Mouse (Mus musculus) Muller cell, postnatal 12 days (primary cell): ENCODE data around the gene Iqgap1.

Experiments
- DNase-seq: peaks from one replicate; pipeline ENCODE4 v3.0.0-alpha.2; 2015; ENCODE audit errors: inconsistent ontology term

The Iqgap1 gene

DNA sequence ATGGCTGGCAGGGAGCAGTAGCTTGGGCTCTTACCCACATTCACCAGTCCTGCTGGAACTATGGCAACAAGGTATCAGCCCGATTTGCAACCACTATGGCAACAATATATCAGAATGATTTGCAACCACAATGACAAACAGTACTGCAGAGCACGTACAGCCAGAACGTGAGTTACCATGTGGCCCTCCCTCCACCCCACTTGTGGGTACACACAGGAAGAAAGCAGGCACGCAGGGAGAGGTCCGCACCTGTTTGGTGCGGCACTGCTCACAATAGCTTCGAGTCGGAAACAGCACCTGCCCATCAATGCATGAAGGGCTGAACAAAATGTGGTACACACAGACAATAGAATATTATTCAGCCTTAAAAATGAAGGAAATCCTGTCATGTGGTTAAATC, 107.3 kb downstream of the Iqgap1 start:
- no peak for DNase-seq

DNA sequence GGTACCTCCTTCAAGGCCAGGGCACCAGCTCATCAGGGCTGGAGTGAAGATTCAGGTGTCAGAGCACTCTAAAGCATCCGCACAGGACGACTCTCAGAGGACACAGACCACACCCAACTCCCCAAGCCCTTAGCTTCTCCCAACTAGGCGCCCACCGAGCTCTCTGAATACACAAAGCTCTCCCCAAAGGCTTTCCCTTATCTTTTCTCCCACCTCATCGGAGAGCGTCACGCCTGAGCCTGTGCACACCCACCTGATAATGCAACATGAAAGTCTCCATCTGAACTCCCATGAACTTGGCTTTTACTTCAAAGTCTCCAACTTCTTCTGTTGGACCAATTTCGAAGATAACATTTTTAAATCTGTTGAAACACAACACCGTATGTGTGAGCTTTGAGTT, 109.0 kb downstream of the Iqgap1 start:
- no peak for DNase-seq

DNA sequence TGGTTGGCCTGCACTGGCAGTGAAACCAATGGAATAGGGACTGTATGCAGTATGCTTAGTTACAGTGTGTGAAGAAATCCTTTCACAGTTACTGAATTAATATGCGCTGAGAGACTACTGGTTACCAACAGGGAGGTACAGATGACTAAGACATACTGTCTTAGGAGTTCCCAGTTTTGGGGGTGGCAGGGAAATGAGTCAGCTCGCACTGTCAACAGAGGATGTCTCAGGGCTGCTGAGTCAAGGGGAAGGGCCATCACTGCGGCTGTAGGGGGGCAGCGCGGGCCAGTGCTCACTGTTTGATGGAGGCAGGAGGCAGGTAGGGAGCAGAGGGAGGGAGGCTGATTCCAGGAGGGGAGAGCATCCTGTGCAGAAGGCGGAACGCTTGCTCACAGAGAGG, 110.5 kb downstream of the Iqgap1 start:
- peak; percentile 42 for DNase-seq

DNA sequence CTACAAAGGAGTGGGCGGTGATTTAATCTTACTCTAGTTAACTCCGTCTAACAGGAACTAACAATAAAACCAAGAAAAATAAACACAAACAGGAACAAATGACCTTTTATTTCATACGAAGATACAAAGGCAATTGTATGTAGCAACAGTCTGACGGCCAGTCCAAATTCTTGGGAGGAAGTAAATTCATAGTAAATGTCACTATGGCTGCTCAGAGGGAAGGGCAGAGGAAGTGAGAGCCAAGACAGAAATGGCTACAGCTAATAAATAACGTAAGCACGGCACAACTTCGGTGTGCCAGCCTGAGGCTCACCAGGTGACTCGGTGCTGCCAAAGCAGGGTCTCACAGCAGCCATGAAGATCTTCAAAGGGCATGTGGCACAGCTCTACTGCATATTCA, 114.3 kb downstream of the Iqgap1 start:
- DNase-seq = no peak

DNA sequence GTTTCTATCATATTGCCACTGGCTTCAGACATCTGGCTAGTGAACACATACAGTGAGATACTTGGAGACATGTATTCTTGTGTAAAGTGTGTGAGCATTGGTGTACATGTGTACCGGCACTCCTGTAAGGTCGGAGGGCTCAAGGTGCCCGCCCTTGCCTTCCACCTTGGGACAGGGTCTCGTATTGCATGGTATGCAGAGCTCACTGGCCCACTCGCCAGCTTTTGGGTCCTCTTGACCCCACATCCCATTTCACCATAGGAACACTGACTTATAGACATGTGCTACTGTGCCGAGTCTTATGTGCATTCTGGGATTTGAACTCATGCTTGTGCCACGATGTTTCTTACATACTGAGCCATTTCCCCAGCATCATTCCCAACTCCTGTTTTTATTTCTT, 115.4 kb downstream of the Iqgap1 start:
- no peak for DNase-seq

DNA sequence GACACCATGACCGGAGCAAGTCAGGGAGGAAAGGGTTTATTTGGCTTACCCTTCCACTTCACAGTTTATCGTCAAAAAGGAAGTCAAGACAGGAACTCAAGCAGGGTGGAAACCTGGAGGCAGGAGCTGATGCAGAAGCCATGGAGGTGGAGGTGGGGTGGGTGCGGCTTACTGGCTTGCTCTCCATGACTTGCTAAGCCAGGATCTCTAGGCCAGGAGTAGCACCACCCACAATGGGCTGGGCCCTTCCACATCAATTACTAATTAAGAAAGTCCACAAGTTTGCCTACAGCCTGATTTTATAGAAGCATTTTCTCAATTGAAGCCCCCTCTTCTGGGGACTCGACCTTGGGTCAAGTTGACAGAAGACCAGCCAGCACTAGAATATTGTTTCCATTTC, 121.7 kb downstream of the Iqgap1 start:
- DNase-seq = no peak

DNA sequence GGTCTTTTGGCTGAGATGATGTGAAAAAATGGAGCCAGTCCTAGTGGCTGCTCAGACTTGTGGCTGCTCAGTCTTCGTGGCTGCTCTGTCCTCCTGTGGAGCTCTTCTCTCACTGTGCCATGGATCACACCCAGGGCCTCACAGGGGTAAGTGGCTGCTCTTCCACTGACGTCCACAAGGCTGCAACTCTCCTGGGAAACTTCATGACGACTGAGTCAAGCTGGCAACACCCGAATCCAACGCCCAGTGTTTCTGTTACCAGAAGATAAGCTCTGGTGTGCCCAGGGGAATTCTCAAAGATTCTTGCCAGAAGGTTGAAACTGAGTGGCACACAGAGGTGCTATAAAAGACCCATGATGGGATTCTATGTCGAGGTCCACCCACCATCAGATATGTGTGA, 123.3 kb downstream of the Iqgap1 start:
- no peak for DNase-seq

DNA sequence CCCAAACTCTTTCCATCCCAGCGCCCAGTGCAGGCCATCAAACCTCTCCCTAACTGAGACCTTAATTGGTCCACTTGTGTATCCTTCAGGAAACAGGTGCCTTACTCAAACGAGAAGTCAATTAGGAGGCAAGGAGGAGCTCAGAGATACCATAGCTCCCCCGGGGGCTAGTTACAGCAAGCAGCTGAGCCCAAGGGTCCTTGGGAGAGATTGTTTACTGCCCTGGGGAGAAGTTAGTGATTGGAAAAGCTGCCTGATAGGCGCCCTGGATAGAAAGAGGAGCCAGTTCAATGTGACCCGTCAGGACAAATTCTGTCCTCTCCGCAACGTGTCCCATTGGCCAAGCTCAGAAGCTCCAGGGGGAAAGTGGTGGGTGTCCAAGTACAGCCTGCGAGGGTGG, 126.1 kb downstream of the Iqgap1 start:
- no peak for DNase-seq

DNA sequence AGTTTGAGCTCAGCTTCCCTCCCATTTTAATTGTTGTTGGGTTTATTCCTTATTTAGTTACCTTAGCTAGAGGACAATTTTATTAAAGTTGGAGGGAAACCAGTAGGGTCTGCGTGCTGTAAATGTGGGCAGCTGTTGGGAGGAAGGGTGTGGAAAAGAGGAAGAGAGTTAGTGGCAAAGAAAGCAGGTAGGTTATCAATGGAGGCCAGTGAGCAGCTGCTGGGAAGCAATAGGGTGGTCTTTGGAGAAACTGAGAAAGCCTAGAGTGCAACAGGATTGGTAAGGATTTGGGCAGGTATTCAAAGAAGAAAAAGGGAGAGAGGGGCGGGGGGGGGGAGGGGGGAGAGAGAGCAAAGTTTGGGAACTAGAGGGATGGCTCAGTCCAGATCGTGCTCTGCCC, 126.8 kb downstream of the Iqgap1 start:
- DNase-seq = no peak

DNA sequence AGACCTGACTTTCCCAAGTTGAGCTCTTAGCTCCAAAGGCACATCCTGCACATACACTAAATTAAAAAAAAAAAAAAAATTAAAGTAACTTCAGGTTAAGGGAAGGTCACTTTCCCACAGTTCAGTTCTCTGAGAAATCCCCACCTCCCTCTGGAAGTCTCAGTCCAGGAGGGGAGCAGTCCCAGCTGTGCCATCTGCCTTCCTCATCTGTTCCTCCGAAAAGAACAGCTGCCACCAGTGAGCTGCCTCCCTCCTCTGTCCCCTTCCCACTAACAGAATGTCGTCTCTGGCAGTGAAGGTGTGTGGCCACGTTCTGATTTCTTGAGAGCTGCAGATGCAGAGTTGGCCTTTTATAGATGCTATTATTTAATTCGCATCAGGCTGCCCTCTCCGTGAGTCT, 127.9 kb downstream of the Iqgap1 start:
- DNase-seq = no peak

DNA sequence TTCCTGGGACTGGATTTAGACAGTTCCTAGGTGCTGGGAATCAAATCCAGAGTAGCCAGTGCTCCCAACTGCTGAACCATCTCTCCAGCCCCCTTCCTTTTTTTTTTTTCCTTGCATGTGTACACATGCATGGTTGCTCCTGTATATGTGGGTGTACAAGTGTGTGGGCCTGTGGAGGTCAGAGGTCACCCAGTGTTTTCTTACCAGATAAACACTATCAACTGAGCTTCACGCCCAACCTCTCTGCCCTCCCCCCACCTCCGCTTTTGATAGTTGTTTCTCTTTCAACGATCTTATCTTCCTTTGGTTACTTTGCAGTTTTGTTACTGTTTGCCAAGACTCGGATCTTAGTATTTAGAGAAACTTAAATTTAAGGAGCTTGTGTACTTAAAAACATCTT, 128.9 kb downstream of the Iqgap1 start:
- no peak for DNase-seq

DNA sequence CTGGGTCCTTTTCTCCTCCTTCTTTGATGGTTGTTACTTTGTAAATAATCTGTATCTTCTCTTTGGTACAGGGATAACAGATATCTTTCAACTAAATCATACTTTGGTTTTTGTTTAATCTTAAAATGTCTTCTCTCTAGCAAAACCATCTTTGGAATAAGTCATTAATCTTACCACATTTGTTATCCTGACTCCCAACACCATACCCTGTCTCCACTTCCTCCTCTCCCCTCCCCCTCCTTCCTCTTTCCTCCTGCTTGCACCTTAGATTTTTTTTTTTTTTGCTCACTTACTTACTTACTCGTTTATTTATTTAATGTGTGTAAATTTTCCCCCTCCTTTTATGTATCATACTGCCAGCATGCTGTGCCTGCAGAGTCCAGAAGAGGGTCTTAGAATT, 129.4 kb downstream of the Iqgap1 start:
- no peak for DNase-seq

DNA sequence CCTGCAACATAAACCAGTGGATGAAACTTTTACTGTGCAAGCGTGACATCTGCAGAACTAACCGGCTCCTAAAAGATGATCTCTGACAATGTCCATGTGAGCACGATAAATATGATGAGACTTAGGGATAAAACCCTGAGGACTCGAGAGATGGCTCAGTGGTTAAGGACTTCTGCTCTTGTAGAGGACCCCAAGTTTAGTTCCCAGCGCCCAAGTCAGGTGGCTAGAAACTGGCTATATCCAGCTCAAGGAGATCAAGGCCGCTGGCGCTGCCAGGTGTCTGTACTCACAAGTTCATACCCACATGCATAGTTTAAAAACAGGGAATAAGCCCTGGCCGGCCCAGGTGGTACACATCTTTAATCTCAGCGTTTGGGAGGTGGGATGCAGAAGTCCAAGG, 133.3 kb downstream of the Iqgap1 start:
- no peak for DNase-seq

DNA sequence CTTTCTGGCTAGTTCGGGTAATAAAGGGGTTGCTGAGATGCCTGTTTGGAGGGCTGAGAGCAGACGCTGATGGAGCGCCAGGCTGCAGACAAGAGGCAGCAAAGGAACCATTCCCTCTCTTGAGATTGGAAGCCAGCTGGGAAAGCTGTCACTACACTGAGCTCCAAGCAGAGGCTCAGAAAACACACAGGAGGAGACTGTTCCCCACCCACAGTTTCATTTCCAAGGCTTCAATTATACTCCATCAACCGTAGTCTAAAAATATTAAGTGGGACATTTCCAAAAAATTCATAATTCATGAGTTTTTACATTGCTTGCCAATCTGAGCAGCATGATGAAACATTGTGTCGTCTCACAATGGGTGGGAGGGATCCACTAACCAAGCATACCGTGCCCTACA, 134.6 kb downstream of the Iqgap1 start:
- no peak for DNase-seq

DNA sequence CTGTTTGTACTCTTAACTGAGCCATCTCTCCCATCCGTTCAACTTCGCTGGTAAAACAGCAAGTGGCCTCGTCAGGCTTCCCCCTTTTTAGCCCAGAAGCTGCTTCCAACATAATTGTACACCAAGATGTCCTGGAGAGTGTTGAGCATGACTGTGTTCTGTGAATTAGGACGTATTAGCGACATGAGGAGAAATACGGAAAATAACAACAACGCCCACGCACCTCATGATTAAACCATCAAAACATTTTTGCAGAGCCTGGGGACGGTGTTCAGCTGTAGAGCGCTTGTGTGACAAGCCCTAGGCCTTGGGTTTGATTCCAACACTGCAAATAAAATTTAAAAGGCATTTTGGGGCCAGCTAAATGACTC, 136.6 kb downstream of the Iqgap1 start:
- DNase-seq = peak; percentile 79

DNA sequence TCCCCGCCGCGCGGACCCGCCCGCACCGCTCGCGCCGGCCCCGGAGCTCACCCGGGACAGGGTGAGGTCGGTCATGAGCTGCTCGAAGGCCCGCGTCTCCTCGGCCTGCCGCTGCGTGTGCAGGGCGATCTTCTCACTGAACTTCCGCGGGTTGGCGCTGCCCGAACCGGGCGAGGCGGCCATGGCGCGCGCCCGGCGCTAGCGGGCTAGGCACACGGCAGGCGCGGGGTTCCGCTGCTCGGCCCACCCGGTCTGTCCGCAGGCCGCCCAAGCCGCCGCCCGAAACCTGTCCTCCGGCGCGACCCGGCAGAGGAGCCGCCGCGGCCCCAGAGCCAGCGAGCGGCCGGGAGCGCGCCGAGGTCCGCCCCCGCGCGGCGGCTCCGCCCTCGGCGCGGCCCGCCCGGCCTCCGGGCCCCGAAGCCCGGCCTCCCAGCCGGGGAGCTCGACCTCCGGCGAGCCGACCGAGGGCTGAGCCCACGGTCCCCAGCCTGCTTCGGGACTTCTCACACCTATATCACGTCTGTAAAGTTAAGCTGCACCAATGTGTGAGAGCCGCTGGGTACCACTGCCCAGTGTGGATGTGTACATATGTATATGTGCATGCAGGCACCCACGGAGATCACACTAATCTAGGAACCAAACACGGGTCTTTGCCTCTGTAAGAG, 137.1 kb downstream of the Iqgap1 start, which contains the start of gene Crtc3:
Crtc3 (minus strand) TSS at position 322 of the 665 bp plus-strand sequence.
- DNase-seq = peak; percentile 87

DNA sequence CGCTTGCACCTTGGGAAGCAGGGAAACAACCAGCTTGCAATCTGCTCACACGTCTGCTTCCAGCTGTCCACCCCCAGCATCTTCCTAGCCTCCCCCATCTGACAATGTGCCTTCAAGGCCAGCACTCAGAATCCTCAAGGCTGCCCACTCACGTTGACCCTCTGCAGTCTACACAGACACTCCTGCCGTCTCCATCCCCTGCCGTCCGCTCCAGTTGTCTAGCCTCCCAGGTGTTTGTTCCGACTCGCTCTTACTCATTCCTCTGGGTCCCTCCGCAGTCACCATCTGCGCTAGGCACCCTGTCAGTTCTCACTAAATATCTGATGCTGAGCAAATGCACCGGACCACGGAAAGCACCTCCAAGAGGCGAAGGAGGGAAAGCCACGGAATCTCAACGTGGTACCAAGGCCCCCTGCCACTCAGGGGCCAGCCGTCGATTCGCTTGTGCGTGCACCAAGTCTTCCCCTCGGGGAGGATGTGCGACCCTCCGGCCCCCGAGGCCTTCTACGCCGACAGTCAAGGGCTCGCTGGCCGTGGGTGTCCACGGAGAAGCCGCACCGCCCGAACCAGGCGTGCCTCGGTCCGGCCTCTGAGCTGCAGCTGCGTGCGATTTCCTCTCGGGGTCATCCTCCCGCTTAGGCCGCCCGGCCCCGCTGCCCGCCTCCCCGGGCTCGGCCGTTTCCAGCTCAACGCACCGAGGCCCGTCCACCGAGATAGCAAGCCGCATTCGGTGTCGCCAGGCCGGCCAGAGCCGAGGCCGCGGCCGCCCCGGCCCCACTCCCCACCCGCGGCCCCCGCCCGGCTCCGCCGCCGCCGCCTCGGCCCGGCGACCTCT, 137.8 kb downstream of the Iqgap1 start:
- peak; percentile 74 for DNase-seq

DNA sequence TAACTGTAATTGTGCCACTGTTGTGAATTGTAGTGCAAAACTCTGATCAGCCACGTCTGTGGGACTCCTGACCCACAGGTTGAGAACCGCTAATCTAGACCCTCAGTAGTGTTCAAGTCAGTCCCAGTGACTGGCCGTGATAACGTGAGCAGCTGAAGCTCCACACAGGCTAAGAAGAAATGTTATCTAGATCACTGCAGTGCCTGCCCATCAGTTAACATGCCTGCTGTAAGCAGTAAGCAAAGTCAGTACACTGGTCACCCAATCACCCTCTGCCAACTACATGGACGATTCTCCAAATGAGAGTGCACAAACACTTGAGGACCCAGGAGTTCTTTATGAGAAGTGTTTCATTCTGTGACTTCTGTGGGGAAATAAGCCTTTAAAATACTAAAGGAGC, 140.1 kb downstream of the Iqgap1 start:
- DNase-seq = no peak

DNA sequence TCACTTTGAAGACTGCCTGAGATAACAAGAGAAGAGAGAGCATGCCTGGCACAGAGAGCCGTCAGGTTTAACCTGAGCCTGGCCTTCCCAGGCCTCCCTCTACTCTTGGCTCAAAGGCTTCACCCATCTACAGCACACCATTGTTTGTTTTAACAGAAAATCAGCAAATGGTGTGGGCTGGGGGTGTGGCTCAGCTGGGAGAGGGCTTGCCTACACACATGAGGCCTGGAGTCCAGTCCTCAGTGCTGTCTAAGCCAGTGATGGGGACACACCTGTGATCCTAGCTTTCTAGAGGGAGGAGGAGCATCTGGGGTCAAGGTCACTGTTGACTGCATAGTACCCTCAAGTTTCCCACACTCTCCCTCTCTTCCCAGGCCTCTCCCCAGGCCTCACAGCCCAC, 143.1 kb downstream of the Iqgap1 start:
- DNase-seq = no peak

DNA sequence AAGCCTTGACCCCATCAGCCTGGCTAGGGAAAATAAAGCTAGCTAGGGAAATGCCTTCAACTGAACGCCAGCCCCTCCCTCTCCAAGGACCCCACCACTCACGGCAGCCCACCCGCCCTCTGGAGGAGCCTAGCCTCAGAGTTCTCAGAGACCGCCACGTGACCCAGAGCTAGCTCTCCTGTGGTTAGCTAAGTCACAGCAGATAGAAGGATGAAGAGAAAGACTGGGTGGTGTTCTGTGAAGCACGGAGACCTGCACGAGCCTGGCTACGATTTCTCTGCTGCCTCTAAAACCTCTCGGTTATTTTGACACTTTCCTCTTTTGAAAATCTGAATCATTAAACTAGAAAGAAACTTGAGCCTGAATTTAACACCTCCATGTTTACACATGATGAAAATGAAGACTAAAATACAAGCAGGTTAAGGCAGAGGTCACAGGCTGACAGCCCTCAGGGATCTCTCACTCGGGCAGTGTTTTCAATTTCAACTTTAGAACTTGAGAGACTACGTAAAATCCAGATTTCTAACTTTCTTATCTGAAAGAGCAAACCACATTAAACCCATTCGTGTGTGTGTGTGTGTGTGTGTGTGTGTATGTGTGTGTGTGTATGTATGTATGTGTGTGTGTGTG, 145.4 kb downstream of the Iqgap1 start:
- peak; percentile 36 for DNase-seq

DNA sequence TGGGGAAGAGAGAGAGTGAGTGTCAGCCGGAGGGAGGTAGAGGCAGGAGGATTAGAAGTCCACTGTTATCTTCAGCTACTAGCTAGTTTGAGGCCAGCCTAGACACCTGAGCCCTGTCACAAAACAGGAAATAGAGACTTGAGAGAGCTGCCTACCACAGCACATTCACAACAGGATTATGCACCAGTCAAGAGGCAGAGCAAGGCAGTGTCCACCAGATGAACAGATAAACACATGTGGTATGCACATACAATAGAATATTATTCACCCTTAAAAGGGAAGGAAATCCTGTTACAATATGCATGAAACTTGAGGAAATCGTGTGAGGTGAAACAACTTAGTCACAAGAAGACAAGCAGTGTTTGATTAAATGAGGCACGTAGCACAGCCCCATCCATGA, 153.5 kb downstream of the Iqgap1 start:
- no peak for DNase-seq

DNA sequence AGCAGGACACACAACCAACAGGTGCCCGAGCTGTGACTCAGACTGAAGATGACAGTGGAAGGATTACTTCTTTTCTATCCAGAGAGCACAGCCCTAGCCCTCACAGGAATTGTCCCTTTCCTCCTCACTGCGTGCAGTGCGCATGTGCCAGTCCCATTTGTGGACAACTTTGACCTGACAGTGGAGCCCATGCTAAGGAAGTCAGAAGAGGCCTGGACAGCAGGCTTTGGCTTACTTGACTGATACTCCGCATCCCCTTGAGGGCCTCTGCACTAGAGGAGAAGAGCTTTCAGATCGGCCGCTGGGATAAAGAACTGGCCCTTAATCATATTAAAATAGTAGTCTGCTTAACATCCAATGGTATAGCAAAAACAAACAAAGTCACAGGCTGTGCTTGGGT, 154.9 kb downstream of the Iqgap1 start:
- no peak for DNase-seq

DNA sequence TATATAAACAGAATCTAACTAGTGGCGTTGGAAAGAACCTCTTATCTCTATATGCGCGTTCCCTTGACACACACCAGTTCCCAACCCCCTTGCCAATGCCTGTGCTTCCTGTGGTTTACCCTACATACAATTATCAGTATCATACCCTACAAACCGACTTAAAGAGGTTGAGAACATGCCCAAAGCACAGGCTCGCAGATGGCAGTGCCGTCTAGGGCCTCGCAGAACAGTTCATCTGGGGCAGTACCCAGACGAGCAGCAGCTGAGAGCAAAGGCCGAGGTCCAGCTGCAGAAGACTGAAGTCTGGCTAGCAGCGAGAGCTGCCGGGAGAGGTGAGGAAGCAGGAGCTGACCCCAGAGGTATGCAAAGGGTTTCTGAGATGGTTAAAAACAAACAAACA, 158.6 kb downstream of the Iqgap1 start:
- no peak for DNase-seq
